Mouse (Mus musculus): ENCODE data around the gene Mark2. TPM values are rescaled to one million over a fixed set of nuclear protein-coding genes. Genes with fewer than 3 reads are reported as not detected.

Gene Mark2
- polyA plus RNA-seq, 1 experiment from 2014 or later = 39.6 TPM

DNA sequence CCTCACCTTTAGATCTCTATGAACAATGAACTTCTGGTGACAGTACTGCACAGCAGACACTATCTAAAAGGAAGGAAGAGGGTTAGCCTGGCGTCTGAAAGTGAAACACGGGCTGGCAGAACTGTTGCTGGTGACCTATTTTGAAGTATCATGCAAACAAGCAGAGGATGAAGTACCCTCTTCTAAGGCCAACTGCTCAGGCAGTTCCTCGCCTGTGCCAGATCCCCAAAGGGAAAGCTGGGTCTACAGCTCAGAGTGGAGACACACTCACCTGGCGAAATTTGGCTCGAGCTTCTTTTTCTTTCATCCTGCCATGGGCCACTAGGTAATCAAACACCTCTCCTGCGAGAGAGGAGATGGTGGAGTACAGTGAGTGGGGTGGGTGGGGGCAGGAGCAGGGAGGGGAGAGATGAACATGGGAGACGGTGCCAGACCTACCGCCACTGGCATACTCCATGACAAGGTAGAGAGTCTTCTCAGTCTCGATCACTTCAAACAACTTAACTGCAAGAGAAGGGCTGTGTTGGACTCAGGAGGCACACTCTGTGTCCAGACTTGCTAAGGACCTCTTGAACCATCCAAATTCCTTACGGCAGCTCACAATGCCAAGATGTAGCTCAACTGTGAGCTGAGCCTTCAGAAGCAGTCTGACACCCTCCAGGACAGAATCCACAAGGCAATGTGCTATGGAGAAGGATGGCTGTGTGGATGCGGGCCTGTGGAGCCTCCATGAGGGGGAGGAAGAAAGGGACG, 54.9 kb downstream of the Mark2 start:
- H3K4me2 ChIP-seq (replicated peaks; ENCODE audit: low read depth) = no peak overlapping the region
- 87% methylated on average over 12 of the region's 12 CpGs for WGBS
- H3K9me3 ChIP-seq (ENCODE audit: control insufficient read depth) = no peaks in the 10 kb centered on the region
- no peak overlapping the region for H3K9ac ChIP-seq (ENCODE audit: low read depth, low read length)
- no peaks in the 10 kb centered on the region for H3K27me3 ChIP-seq (replicated peaks; ENCODE audit: control insufficient read depth, insufficient read depth, low read length)
- peaks cover 69% of the 10 kb centered on the region for H3K36me3 ChIP-seq (ENCODE audit: control insufficient read depth, insufficient read depth)
- H3K4me1 ChIP-seq (replicated peaks; ENCODE audit: control insufficient read depth, insufficient read depth, low read length) = no peaks in the 10 kb centered on the region
- no peak overlapping the region for H3K4me3 ChIP-seq (ENCODE audit: low read depth, low read length)
- TF ChIP-seq CTCF (IDR thresholded peaks at IDR 0.05; ENCODE audit: low read depth) = no peak
- ATAC-seq = no peak
- H3K27ac ChIP-seq (ENCODE audit: low read depth, low read length) = no peak overlapping the region

DNA sequence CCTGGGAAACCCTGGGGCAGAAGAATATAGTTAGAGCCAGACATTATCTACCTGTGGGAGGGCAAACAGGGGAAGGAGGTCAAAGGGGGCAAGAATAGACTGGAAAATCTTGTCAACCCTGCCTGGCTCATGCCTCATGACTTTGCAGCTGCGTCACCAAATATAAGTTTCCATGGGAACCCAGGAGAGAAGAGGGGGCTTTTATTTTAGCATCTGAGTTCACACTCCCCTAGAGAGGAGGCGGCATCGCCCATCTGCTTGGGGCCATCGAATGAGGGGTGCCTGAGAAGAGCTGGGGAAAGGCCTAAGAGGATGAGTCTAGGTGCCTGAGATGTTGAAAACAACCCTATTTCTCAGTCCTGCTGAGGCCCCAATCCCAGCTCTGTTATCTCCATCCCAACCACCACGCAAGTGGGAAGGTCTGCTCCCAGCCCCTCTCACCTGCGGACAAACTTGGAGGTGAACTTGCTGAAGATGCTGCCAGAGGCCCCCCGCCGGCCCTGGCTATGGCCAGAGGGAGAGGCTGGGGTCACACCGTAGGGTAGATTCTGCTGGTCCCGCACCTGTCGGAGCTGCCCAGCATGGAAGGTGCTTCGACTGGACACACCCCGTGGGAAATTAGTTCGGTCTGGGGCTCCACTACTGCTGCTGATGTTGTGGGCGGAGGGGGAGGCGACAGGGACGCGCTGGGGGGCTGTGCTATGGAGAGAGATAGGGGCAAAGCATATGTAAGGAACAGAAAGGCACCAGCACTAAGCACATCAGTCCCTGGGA, 60.9 kb downstream of the Mark2 start:
- no peak overlapping the region for H3K9ac ChIP-seq (ENCODE audit: low read depth, low read length)
- no peak overlapping the region for H3K27ac ChIP-seq (ENCODE audit: low read depth, low read length)
- H3K36me3 ChIP-seq (ENCODE audit: control insufficient read depth, insufficient read depth) = peaks cover 95% of the 10 kb centered on the region
- no peaks in the 10 kb centered on the region for H3K27me3 ChIP-seq (replicated peaks; ENCODE audit: control insufficient read depth, insufficient read depth, low read length)
- H3K9me3 ChIP-seq (ENCODE audit: control insufficient read depth) = no peaks in the 10 kb centered on the region
- H3K4me1 ChIP-seq (replicated peaks; ENCODE audit: control insufficient read depth, insufficient read depth, low read length) = no peaks in the 10 kb centered on the region
- 83% methylated on average over 18 of the region's 18 CpGs for WGBS
- TF ChIP-seq CTCF (IDR thresholded peaks at IDR 0.05; ENCODE audit: low read depth) = no peak
- no peak for ATAC-seq
- H3K4me3 ChIP-seq (ENCODE audit: low read depth, low read length) = no peak overlapping the region
- H3K4me2 ChIP-seq (replicated peaks; ENCODE audit: low read depth) = no peak overlapping the region

- Histone ChIP-seq H3K4me1 (replicated peaks; ENCODE audit: control insufficient read depth, insufficient read depth, low read length) (no peaks in the 10 kb centered on the region), H3K36me3 (ENCODE audit: control insufficient read depth, insufficient read depth) (peaks cover 85% of the 10 kb centered on the region), H3K4me3 (ENCODE audit: low read depth, low read length) (no peak overlapping the region), H3K4me2 (replicated peaks; ENCODE audit: low read depth) (no peak overlapping the region), H3K27ac (ENCODE audit: low read depth, low read length) (no peak overlapping the region), H3K9ac (ENCODE audit: low read depth, low read length) (no peak overlapping the region), H3K27me3 (replicated peaks; ENCODE audit: control insufficient read depth, insufficient read depth, low read length) (no peaks in the 10 kb centered on the region), H3K9me3 (ENCODE audit: control insufficient read depth) (no peaks in the 10 kb centered on the region)
- no peak for ATAC-seq
- TF ChIP-seq CTCF (IDR thresholded peaks at IDR 0.05; ENCODE audit: low read depth) = peak; percentile 77
- 47% methylated on average over 6 of the region's 6 CpGs for WGBS
These were observed 62.5 kb downstream of the Mark2 start for GRCm38 (mm10) chr19:7279114-7279513.

DNA sequence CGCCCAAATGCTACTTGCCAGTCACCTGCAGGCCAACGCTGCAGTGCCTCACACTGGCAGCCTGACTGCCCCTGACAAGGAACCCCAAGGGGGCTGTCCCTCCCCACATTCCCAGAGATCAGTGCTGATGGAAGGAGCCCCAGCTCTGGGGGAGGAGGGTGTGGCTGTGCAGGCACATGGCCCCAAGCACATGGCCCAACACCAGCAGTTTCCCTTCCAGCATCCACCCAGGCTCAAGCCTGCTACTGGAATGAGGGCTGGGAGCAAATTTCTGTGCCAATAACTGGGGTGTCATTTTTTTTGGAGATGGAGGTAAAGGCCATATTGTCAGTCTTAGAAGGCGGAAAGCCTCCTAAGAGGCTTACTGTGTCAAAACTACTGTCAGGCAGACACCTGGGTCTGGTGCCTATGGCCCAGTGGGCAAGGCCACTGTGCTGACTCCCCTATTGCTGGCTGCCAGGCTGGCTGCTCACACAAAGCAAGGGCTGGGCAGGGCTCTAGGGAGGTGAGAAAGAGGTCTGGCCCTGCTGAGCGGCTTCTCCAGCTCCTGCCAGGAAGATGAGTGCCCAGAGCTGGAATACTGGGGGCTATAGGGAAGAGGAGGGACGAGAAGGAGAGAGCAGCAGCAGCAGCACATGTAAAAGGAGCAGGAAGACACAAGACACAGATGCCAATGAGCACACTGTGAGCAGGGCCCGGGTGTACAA, 63.3 kb downstream of the Mark2 start:
- H3K36me3 ChIP-seq (ENCODE audit: control insufficient read depth, insufficient read depth) = peaks cover 80% of the 10 kb centered on the region
- H3K27me3 ChIP-seq (replicated peaks; ENCODE audit: control insufficient read depth, insufficient read depth, low read length) = no peaks in the 10 kb centered on the region

DNA sequence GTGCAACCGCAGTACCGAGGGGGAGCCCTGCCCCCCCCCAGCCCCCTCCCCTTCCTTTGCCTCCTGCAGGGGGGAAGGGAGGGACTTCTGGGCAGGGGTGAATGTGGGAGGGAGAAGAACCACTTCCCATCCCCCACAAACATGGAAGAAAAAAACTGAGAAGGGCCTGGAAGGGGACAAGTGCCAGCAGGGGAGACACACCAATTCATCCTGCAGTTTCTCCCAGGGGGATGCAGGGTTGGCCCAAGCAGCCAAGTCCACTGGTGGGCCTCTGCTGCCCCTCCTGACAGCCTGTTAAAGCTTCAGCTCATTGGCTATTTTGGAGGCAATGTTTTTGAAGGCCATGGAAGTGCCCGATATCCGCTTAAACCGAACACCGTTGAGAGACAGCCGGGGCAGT, 64.9 kb downstream of the Mark2 start:
- 75% methylated on average over 7 of the region's 7 CpGs for WGBS
- TF ChIP-seq CTCF (IDR thresholded peaks at IDR 0.05; ENCODE audit: low read depth) = no peak
- no peak for ATAC-seq
- Histone ChIP-seq H3K9ac (ENCODE audit: low read depth, low read length) (no peak overlapping the region), H3K4me1 (replicated peaks; ENCODE audit: control insufficient read depth, insufficient read depth, low read length) (no peaks in the 10 kb centered on the region), H3K27me3 (replicated peaks; ENCODE audit: control insufficient read depth, insufficient read depth, low read length) (no peaks in the 10 kb centered on the region), H3K27ac (ENCODE audit: low read depth, low read length) (no peak overlapping the region), H3K4me2 (replicated peaks; ENCODE audit: low read depth) (no peak overlapping the region), H3K4me3 (ENCODE audit: low read depth, low read length) (no peak overlapping the region), H3K36me3 (ENCODE audit: control insufficient read depth, insufficient read depth) (peaks cover 65% of the 10 kb centered on the region), H3K9me3 (ENCODE audit: control insufficient read depth) (no peaks in the 10 kb centered on the region)

More for the DNA sequence above, 63.3 kb downstream of the Mark2 start:
- Histone ChIP-seq H3K9ac (ENCODE audit: low read depth, low read length) (no peak overlapping the region), H3K4me2 (replicated peaks; ENCODE audit: low read depth) (no peak overlapping the region), H3K4me3 (ENCODE audit: low read depth, low read length) (no peak overlapping the region), H3K27ac (ENCODE audit: low read depth, low read length) (no peak overlapping the region), H3K9me3 (ENCODE audit: control insufficient read depth) (no peaks in the 10 kb centered on the region), H3K4me1 (replicated peaks; ENCODE audit: control insufficient read depth, insufficient read depth, low read length) (no peaks in the 10 kb centered on the region)
- no peak for TF ChIP-seq CTCF (IDR thresholded peaks at IDR 0.05; ENCODE audit: low read depth)
- ATAC-seq = no peak
- WGBS = 84% methylated on average over 6 of the region's 6 CpGs

- H3K9ac ChIP-seq (ENCODE audit: low read depth, low read length) = no peak overlapping the region
- no peaks in the 10 kb centered on the region for H3K4me1 ChIP-seq (replicated peaks; ENCODE audit: control insufficient read depth, insufficient read depth, low read length)
- H3K36me3 ChIP-seq (ENCODE audit: control insufficient read depth, insufficient read depth) = peaks cover 58% of the 10 kb centered on the region
- TF ChIP-seq CTCF (IDR thresholded peaks at IDR 0.05; ENCODE audit: low read depth) = no peak
- no peak overlapping the region for H3K4me3 ChIP-seq (ENCODE audit: low read depth, low read length)
- 67% methylated on average over 7 of the region's 7 CpGs for WGBS
- no peaks in the 10 kb centered on the region for H3K27me3 ChIP-seq (replicated peaks; ENCODE audit: control insufficient read depth, insufficient read depth, low read length)
- no peak for ATAC-seq
- no peak overlapping the region; the same call in 1 of the 2 replicates for H3K27ac ChIP-seq (ENCODE audit: low read depth, low read length)
- H3K9me3 ChIP-seq (ENCODE audit: control insufficient read depth) = no peaks in the 10 kb centered on the region
- no peak overlapping the region for H3K4me2 ChIP-seq (replicated peaks; ENCODE audit: low read depth)
These were observed 65.5 kb downstream of the Mark2 start for GRCm38 (mm10) chr19:7276053-7276659.

All from intestine, postnatal 0 days (tissue).